Mouse (Mus musculus) cerebellum, adult 2 months (tissue): ENCODE measurements at regions not wholly inside any gene's neighbourhood (a gene's known extent, or its start where the extent isn't known, plus 50 kb on each side); places are given as distances from the start of the nearest gene placed in this dataset.

Source experiments
- DNase-seq, 2 experiments: peaks; one replicate each; pipeline ENCODE4 v3.0.0; 2021
- H3K27ac ChIP-seq: fragments of 200-500 bp; 2 replicates; pipeline ENCODE4 v1.5.1; 2012; ENCODE audit warnings: low read length, control low read depth, inconsistent platforms; ENCODE audit not compliant: insufficient read depth
- H3K27me3 ChIP-seq: fragments of 200-500 bp; 2 replicates; pipeline ENCODE4 v1.6.1; 2012; ENCODE audit warnings: inconsistent platforms, mild to moderate bottlenecking, low read length, moderate library complexity; ENCODE audit not compliant: control insufficient read depth, insufficient read depth
- H3K4me1 ChIP-seq: fragments of 200-500 bp; 2 replicates; pipeline ENCODE4 v1.6.1; 2011; ENCODE audit warnings: low read length; ENCODE audit not compliant: control insufficient read depth, insufficient read depth
- H3K4me3 ChIP-seq: fragments of 200-500 bp; replicated peaks from 2 replicates; pipeline ENCODE3; 2011; ENCODE audit warnings: mild to moderate bottlenecking, low read depth, low read length, control low read depth; ENCODE audit not compliant: insufficient read depth
- CTCF ChIP-seq: fragments of 200-500 bp; IDR thresholded peaks from 2 replicates; pipeline ENCODE4 v1.5.1; 2011; ENCODE audit warnings: low read depth, mild to moderate bottlenecking, control low read depth, low read length, moderate library complexity, borderline replicate concordance; ENCODE audit not compliant: insufficient read depth
- POLR2A ChIP-seq: fragments of 200-500 bp; IDR thresholded peaks from 2 replicates; pipeline ENCODE4 v1.6.1; 2011; ENCODE audit warnings: low read length, control low read depth, borderline replicate concordance; ENCODE audit not compliant: insufficient read depth
- WGBS: fragments of 180-500 bp; shearing (Covaris S2); methylation state at CpG from one replicate; pipeline ENCODE4 v1.1.7; 2018; 5-methylcytosine and 5-hydroxymethylcytosine counted together

DNA sequence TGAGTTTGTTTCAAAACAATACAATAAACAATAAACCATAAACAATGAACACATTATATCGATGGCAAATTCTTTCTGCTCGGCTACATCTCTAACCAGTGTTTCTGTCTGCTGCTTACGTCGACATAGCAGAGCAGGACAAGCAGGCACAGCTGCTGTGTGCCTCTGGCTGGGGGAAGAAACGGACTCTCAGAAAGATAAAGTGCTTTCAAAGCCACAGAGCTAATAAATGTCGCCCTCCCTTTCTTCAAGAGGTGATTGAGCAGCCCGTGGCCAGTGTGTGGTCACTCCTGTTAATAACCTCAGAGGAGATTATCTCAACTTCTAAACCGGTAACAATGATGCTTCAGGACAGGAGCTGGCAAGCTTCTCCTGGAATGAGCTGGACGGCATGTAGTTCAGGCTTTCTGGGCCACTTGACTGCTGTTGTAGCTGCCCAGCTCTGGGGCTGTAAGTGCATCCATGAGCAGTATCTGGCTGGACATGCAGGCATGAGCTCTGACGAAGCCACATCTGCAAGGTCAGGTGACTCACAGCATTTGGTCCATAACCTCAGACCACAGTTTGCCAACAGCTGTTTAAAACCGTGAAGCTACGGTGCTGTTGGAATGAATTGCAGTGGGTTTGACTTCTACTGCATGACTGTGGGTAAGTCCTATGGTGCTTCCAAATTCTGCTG lies 55.6 kb downstream of the Evx1 start:
- no peaks in the 10 kb centered on the region for H3K27me3 ChIP-seq
- H3K4me3 ChIP-seq, result no peak overlapping the region
- H3K27ac ChIP-seq, result no peak overlapping the region
- WGBS, result 19% methylated on average over 12 of the region's 12 CpGs
- DNase-seq, result no peak
- no peak for TF ChIP-seq CTCF
- TF ChIP-seq POLR2A, result no peak
- no peaks in the 10 kb centered on the region for H3K4me1 ChIP-seq

GRCm38 (mm10) chr6:52370806-52371360 lies 57.6 kb downstream of the Evx1 start:
- DNase-seq, result no peak
- no peaks in the 10 kb centered on the region for H3K4me1 ChIP-seq
- H3K4me3 ChIP-seq, result no peak overlapping the region
- H3K27me3 ChIP-seq, result no peaks in the 10 kb centered on the region
- 92% methylated on average over 8 of the region's 8 CpGs for WGBS
- no peak overlapping the region for H3K27ac ChIP-seq
- TF ChIP-seq POLR2A (no peak), CTCF (no peak)

DNA sequence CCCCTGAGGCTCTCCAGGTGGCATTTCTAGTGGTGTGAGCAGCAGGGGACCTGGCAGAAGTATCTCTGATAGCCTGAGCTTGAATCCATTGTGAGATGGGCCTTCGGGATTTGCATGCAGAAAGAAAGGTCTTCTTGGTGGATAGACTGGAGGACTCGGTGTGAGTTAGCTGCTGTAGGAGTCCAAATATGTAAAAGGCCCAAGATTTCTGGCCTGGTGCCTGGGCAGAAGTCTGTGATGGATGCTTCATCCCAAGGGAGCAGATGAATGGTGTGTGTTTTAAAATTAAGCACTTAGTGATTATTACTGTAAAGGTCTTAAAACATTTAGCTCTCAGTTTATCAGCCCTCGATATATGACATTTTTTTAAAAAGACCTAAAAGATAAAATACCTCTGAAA lies 65.8 kb downstream of the Evx1 start:
- no peak for TF ChIP-seq CTCF
- Histone ChIP-seq H3K27me3 (no peaks in the 10 kb centered on the region), H3K27ac (no peak overlapping the region), H3K4me1 (no peaks in the 10 kb centered on the region), H3K4me3 (no peak overlapping the region)
- 43% methylated on average over 3 of the region's 3 CpGs for WGBS
- DNase-seq, result no peak

GRCm38 (mm10) chr6:52379588-52379987 lies 66.3 kb downstream of the Evx1 start:
- TF ChIP-seq CTCF (no peak), POLR2A (no peak)
- Histone ChIP-seq H3K4me1 (no peaks in the 10 kb centered on the region), H3K27me3 (no peaks in the 10 kb centered on the region), H3K27ac (no peak overlapping the region), H3K4me3 (no peak overlapping the region)
- no peak for DNase-seq
- WGBS, result 62% methylated on average over 5 of the region's 5 CpGs

- no peak for TF ChIP-seq CTCF
- TF ChIP-seq POLR2A, result no peak
- 55% methylated on average over 2 of the region's 2 CpGs for WGBS
- Histone ChIP-seq H3K27me3 (no peaks in the 10 kb centered on the region), H3K4me3 (no peak overlapping the region), H3K4me1 (no peaks in the 10 kb centered on the region), H3K27ac (no peak overlapping the region)
- DNase-seq, result no peak
Measured at GRCm38 (mm10) chr6:52385044-52385443, 71.7 kb downstream of the Evx1 start.

GRCm38 (mm10) chr6:52401404-52401803 lies 88.1 kb downstream of the Evx1 start:
- Histone ChIP-seq H3K27me3 (no peaks in the 10 kb centered on the region), H3K27ac (no peak overlapping the region), H3K4me1 (no peaks in the 10 kb centered on the region), H3K4me3 (no peak overlapping the region)
- DNase-seq, result no peak
- TF ChIP-seq POLR2A (no peak), CTCF (no peak)
- 85% methylated on average over 5 of the region's 5 CpGs for WGBS

- no peaks in the 10 kb centered on the region for H3K4me1 ChIP-seq
- no peak overlapping the region for H3K4me3 ChIP-seq
- DNase-seq, result no peak
- 85% methylated on average over 4 of the region's 4 CpGs for WGBS
- H3K27ac ChIP-seq, result no peak overlapping the region
- TF ChIP-seq CTCF (no peak), POLR2A (no peak)
- H3K27me3 ChIP-seq, result no peaks in the 10 kb centered on the region
Measured at GRCm38 (mm10) chr6:52409991-52410390, 96.7 kb downstream of the Evx1 start.

DNA sequence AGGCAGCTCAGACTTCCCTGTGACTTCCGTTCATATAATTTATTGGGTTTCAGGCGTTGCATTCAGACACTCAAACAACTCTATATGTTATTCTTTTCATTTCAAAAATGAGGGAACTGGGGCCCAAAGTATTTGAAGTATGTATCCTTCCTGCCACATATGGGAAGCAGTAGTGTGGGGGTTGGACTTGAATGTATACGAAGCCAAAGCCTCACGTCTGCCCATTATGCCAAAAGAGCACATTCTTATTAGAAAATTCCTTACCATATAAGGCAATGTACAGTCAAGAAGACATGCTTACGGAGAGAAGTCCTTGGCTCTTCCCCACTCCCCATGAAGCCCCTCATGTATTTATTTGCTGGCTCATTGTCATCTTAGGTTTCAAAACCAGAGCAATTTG lies 97.4 kb downstream of the Evx1 start:
- TF ChIP-seq POLR2A, result no peak
- no peak for TF ChIP-seq CTCF
- Histone ChIP-seq H3K27ac (no peak overlapping the region), H3K4me1 (no peaks in the 10 kb centered on the region), H3K27me3 (no peaks in the 10 kb centered on the region), H3K4me3 (no peak overlapping the region)
- WGBS, result 82% methylated on average over 5 of the region's 5 CpGs
- no peak for DNase-seq
